Mouse (Mus musculus): ENCODE results near the gene Fndc3a.

The Fndc3a gene

DNA sequence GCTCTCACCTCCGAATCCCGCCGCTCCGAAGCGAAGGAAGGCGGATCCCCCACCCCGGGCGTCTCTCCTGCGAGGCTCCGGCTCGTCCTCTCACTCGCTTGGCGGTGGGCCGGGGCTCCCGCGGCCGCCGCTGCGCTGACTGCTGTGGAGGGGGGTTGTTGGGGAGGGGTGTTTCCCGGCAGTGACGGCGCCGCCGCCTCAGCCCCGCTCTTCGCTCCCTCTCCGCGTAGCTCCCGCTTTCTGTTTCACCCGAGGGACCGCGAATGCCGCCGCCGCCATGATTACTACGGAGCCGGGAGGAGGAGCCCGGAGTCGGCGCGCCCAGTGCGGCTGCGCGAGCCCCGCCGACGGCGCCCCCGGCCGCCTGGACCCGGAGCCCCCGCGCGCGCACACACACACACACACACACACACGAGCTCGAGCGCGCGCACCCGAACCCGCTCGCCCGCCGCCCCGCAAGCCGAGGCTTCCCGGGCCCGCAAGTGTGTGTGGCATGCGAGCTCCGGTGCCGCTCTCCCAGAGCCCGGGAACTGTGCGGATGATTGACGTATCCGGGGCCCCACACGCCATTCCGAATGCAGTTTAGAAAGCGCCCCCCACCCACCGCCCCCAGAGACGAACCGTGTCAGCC is at the start of gene Fndc3a:
TSS of gene Fndc3a (minus strand) at position 294 of the 631 bp plus-strand sequence.
- DNase-seq (ENCODE audit: extremely low read depth, low read depth, low spot score) = no peak

DNA sequence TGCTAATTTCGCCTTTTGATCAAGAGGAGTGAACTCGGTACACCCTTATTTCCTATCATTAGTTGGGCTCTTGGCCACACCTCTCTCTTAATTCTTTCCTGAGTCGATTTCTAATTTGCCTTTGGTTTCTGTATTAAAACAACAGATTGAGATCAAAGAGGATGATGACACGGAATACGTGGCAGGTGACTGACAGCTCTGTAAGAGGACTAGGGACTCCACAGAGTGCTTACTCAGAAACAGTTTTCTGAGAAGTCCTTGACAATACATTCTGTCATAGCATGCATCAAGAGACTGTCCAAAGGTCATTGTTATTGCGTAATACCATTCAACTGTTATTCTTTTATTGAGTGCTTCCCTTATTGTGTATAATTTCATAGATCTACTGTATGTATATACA is 43.1 kb upstream of the Fndc3a start:
- DNase-seq (ENCODE audit: extremely low read depth, low read depth, low spot score) = no peak

GRCm38 (mm10) chr14:72750426-72751182 is 40.8 kb upstream of the Fndc3a start:
- no peak for DNase-seq (ENCODE audit: extremely low read depth, low read depth, low spot score)

GRCm38 (mm10) chr14:72748331-72748730 is 38.5 kb upstream of the Fndc3a start:
- DNase-seq (ENCODE audit: extremely low read depth, low read depth, low spot score) = no peak

DNA sequence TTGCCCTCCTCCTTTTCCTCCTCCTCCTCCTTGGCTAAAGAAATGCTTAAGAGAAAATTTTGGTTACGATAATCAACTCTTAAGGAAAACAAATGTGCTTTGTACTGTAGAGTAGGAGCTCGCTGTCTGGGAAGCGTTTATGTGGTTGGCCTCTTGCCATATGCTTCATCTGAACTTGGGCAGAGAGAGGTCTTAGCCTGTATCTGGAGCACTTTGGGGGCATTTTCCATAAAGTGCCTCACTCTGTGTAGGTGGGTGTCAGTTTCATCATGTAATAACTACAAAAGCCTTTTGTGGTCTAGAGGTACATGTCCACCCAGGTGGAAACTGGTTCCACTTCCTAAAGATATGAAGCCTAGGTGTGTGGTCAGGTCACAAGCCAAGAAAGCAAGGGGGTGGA is 31.9 kb upstream of the Fndc3a start:
- DNase-seq (ENCODE audit: extremely low read depth, low read depth, low spot score) = no peak

GRCm38 (mm10) chr14:72740336-72740735 is 30.5 kb upstream of the Fndc3a start:
- DNase-seq (ENCODE audit: extremely low read depth, low read depth, low spot score) = no peak

GRCm38 (mm10) chr14:72739484-72740208 is 29.8 kb upstream of the Fndc3a start:
- no peak for DNase-seq (ENCODE audit: extremely low read depth, low read depth, low spot score)

- DNase-seq (ENCODE audit: extremely low read depth, low read depth, low spot score) = no peak
Measured at GRCm38 (mm10) chr14:72738776-72739175, 29.0 kb upstream of the Fndc3a start.

DNA sequence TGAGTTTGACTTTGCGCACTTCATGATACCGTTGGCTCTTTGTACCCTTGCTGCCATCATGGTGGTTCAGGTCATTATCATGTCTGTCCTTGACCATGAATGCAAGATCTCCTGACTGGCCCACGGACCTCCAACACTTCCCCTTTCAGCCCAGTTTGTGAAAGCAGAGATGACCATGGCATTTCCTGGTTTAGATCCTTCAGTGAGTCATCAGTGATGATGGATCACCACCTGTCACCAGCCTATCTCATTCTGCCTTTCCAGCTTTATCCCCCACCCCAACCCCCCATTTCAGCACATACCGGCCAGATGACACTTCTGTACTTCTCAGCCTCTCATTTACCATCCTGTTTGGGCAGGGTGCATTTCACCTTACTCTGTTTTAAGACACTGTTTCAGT is 28.4 kb upstream of the Fndc3a start:
- DNase-seq (ENCODE audit: extremely low read depth, low read depth, low spot score) = no peak

DNA sequence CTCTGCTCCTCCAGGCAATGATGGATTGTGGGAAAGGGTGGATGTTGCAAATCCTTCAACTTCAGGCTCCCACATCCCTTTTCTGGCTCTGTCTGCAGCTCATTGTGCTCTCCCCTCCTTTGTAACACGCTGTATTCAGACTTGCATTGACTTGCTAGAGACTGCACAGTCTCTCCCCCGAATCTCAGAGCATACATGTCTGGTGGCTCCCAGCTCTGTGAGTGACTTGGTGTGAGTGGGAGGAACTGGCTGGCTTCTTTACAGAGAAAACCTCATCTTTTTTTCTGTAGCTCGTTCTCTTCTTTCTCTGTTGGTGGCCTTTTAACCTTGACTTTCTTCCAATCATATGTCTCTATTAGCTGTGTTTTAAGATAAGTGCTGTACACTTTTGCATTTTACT is 16.1 kb upstream of the Fndc3a start:
- DNase-seq (ENCODE audit: extremely low read depth, low read depth, low spot score) = peak; percentile 61

GRCm38 (mm10) chr14:72722274-72723053 is 12.7 kb upstream of the Fndc3a start:
- DNase-seq (ENCODE audit: extremely low read depth, low read depth, low spot score) = no peak

DNA sequence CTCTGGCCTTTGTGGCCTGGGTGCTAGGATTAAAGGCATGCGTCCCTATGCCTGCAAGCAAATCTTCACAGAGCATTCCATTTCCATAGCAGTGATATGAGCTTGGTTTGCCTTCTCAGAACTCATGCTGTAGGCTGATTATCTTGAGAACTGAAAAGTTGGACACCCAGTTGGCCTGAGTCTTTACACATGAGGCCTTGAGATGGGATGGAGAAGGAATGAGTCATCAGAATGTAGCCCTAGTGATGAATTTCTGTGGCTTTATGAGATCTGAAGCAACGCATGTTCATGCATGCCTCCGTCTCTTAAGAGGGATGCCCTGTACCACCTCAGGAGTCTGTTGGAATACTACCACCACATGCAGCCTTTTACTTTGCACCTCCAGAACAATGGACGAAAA is 6.4 kb upstream of the Fndc3a start:
- no peak for DNase-seq (ENCODE audit: extremely low read depth, low read depth, low spot score)

- DNase-seq (ENCODE audit: extremely low read depth, low read depth, low spot score) = no peak
Measured at GRCm38 (mm10) chr14:72711130-72711529, 1.3 kb upstream of the Fndc3a start.

GRCm38 (mm10) chr14:72710341-72711027 is 681 bp upstream of the Fndc3a start:
- no peak for DNase-seq (ENCODE audit: extremely low read depth, low read depth, low spot score)

- no peak for DNase-seq (ENCODE audit: extremely low read depth, low read depth, low spot score)
Measured at GRCm38 (mm10) chr14:72709091-72709709, 603 bp downstream of the Fndc3a start.

- no peak for DNase-seq (ENCODE audit: extremely low read depth, low read depth, low spot score)
Measured at GRCm38 (mm10) chr14:72708581-72708991, 1.2 kb downstream of the Fndc3a start.

GRCm38 (mm10) chr14:72700056-72700455 is 9.7 kb downstream of the Fndc3a start:
- DNase-seq (ENCODE audit: extremely low read depth, low read depth, low spot score) = no peak

GRCm38 (mm10) chr14:72691406-72691805 is 18.4 kb downstream of the Fndc3a start:
- DNase-seq (ENCODE audit: extremely low read depth, low read depth, low spot score) = no peak

DNA sequence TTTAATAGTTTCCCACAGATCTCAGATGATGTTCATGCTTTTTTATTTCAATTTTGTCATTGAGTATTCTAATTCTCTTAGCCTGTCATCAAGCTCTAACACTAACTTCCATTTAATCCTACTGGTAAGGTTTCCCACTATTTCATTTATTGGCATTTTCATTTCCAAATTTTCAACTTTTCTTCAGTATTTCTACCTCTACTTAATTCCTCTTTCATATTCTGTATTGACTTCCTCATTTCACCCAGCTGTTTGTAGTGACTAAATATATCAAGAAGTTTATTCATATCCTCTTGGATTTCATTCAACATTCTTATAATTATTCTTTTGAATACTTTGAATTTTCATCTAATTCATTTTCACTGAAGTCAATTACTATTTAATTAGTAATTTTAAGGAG is 20.3 kb downstream of the Fndc3a start:
- no peak for DNase-seq (ENCODE audit: extremely low read depth, low read depth, low spot score)

DNA sequence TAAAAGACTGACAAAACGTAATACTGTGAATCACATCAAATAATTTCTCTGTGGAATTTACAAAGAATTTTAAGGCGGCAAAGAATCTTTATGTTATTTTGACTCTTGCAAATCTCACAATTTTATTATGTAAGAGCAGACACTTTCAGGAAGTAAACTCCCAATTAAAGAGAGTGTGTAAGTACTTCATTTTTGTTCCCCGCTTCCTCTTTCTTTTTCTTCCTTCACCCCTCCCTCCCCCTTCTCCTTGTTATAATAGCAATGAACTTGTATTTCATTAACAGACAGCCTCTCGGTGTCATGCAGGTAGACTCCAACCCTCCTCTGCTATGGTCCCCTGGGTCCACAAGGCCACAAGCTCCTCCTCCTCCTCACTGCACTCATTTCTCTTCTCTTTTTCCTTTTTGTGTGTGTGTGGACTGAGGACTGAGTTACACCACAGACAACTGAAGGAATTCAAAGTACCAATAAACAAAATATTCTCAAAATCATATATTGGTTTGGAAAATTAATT is 24.9 kb downstream of the Fndc3a start:
- DNase-seq (ENCODE audit: extremely low read depth, low read depth, low spot score) = no peak
